Mouse (Mus musculus): ENCODE data around the gene Ube4a. TPM values are rescaled to one million over a fixed set of nuclear protein-coding genes. Genes with fewer than 3 reads are reported as not detected.

The Ube4a gene
- total and polyA plus RNA-seq, 3 experiments, result 14.6 to 28.3 (median 18.2) TPM

DNA sequence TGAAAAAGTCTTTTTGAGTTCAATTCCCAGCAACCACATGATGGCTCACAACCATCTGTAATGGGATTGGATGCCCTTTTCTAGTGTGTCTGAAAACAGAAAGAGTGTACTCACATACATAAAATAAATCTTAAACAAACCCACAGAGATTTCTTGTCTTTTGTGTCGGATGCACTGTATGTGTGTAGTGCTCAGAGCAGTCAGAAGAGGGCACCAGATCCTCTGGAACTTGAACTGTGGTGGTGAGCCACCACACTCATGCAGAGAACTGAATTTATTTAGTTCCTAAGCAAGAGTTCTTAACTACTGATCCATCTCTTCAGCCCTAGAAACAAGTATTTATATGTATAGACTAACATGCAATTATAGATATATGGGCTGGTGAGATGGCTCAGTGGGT, 49.2 kb downstream of the Ube4a start:
- Histone ChIP-seq H3K36me3 (replicated peaks in 1 of 2; ENCODE audit: control insufficient read depth in 1 of 2, insufficient read depth in 1 of 2, low read length in 1 of 2) (peaks cover 16 to 53% of the 10 kb centered on the region in 2 experiments), H3K79me2 (replicated peaks; ENCODE audit: control insufficient read depth, extremely low read depth, insufficient read depth, poor library complexity, severe bottlenecking) (peaks cover 59% of the 10 kb centered on the region), H3K4me1 (ENCODE audit: control insufficient read depth in 1 of 2, insufficient read depth in 2 of 2) (peaks cover 0 to 24% of the 10 kb centered on the region in 2 experiments; a peak in 1 of 4 replicates), H3K9me3 (replicated peaks; ENCODE audit: low read length) (no peaks in the 10 kb centered on the region), H3K4me3 (replicated peaks in 1 of 3; ENCODE audit: low read depth in 2 of 3, low read length in 2 of 3, poor library complexity in 1 of 3) (no peak overlapping the region), H3K27me3 (replicated peaks) (no peaks in the 10 kb centered on the region), H3K9ac (ENCODE audit: insufficient read depth, low read depth) (no peak overlapping the region), H3K4me2 (ENCODE audit: insufficient read depth, low read depth, poor library complexity, severe bottlenecking) (no peak overlapping the region), H3K27ac (ENCODE audit: insufficient read depth, low read depth) (no peak overlapping the region)
- in situ Hi-C loops (cut with MboI; ENCODE audit: low pct_ligation_motif_present, low pct_unique_long_range_greater_than_20kb, low sequenced_read_pairs) (no loop called here), dilution Hi-C loops (cut with MboI; ENCODE audit: extremely low pct_ligation_motif_present, extremely low pct_unique_long_range_greater_than_20kb, low sequenced_read_pairs) (no loop called here)
- DNase-seq (ENCODE audit: extremely low read depth), result peak; percentile 59
- TF ChIP-seq UBTF (IDR thresholded peaks at IDR 0.05; ENCODE audit: low read depth, low read length) (no peak), KAT2A (IDR thresholded peaks at IDR 0.05; ENCODE audit: insufficient replicate concordance, low read length) (no peak), SMC3 (IDR thresholded peaks at IDR 0.05; ENCODE audit: low read depth, low read length) (peak; percentile 52), RAD21 (IDR thresholded peaks at IDR 0.05; ENCODE audit: low read depth, low read length) (peak; percentile 46), ZNF384 (IDR thresholded peaks at IDR 0.05; ENCODE audit: low read depth, low read length) (no peak), CTCF (conservative IDR thresholded peaks at IDR 0.05 in 1 of 2, IDR thresholded peaks at IDR 0.05 in 1 of 2; ENCODE audit: low read depth in 2 of 2, low read length in 2 of 2) (peak; percentile 27 to 67; a peak in 3 of 4 replicates)

DNA sequence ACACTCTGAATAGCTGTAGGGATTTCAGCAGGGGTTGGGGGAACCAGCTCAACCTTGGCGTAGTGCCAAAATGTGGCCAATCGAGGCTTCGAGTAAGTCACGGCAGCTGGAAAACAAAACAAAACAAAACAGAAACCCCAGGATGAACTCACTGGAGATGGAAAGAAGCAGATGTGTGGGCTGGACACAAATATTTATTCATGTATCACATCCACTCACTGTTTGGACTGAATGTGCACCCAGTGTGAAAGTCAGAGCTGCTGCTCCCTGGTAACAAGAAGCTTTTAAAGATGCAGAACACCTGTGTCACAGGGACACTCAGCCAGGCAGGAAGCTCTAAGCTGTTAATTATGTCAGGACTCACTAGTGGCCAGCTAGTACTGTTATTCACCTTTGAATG, 50.7 kb downstream of the Ube4a start:
- dilution Hi-C loops (cut with MboI; ENCODE audit: extremely low pct_ligation_motif_present, extremely low pct_unique_long_range_greater_than_20kb, low sequenced_read_pairs) (no loop called here), in situ Hi-C loops (cut with MboI; ENCODE audit: low pct_ligation_motif_present, low pct_unique_long_range_greater_than_20kb, low sequenced_read_pairs) (no loop called here)
- DNase-seq (ENCODE audit: extremely low read depth), result no peak
- H3K9me3 ChIP-seq (replicated peaks; ENCODE audit: low read length), result no peaks in the 10 kb centered on the region
- peaks cover 21 to 66% of the 10 kb centered on the region in 2 experiments for H3K36me3 ChIP-seq (replicated peaks in 1 of 2; ENCODE audit: control insufficient read depth in 1 of 2, insufficient read depth in 1 of 2, low read length in 1 of 2)
- peaks cover 52% of the 10 kb centered on the region for H3K79me2 ChIP-seq (replicated peaks; ENCODE audit: control insufficient read depth, extremely low read depth, insufficient read depth, poor library complexity, severe bottlenecking)
- no peaks in the 10 kb centered on the region for H3K27me3 ChIP-seq (replicated peaks)
- H3K27ac ChIP-seq (ENCODE audit: insufficient read depth, low read depth), result no peak overlapping the region
- peaks cover 0 to 33% of the 10 kb centered on the region in 2 experiments; a peak in 1 of 4 replicates for H3K4me1 ChIP-seq (ENCODE audit: control insufficient read depth in 1 of 2, insufficient read depth in 2 of 2)
- H3K4me2 ChIP-seq (ENCODE audit: insufficient read depth, low read depth, poor library complexity, severe bottlenecking), result no peak overlapping the region
- no peak for TF ChIP-seq JUN (IDR thresholded peaks at IDR 0.05; ENCODE audit: insufficient read depth, low read depth, low read length)
- no peak for TF ChIP-seq GABPA (IDR thresholded peaks at IDR 0.05; ENCODE audit: insufficient replicate concordance, low read depth, low read length)
- TF ChIP-seq JUND (conservative IDR thresholded peaks at IDR 0.05; ENCODE audit: low read depth, low read length), result no peak
- no peak for TF ChIP-seq E2F4 (IDR thresholded peaks at IDR 0.05; ENCODE audit: insufficient replicate concordance, low read depth, low read length)
- H3K9ac ChIP-seq (ENCODE audit: insufficient read depth, low read depth), result no peak overlapping the region
- H3K4me3 ChIP-seq (replicated peaks in 1 of 3; ENCODE audit: low read depth in 2 of 3, low read length in 2 of 3, poor library complexity in 1 of 3), result no peak overlapping the region

DNA sequence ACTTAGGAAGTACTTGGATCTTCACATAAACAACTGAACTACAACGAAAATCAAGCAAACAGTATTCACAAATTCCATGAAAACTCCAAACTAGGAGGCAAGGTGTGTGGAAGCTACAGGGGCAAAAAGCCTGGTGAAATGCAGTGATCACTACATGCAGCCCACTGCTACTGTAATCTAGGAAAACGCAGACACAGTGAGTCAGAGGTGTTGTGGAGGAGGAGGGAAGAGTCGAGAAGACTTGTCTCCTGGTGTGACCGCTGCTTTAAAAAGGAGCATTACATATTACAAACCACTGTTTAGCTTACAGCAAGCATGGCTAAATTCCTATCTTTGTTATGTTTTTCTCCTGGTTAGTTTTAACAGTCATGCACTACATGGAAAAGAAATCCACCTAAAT, 54.0 kb downstream of the Ube4a start:
- DNase-seq (ENCODE audit: extremely low read depth), result no peak
- H3K4me1 ChIP-seq (ENCODE audit: control insufficient read depth in 1 of 2, insufficient read depth in 2 of 2), result peaks cover 0 to 16% of the 10 kb centered on the region in 2 experiments; a peak in 1 of 4 replicates
- H3K36me3 ChIP-seq (replicated peaks in 1 of 2; ENCODE audit: control insufficient read depth in 1 of 2, insufficient read depth in 1 of 2, low read length in 1 of 2), result peaks cover 21 to 60% of the 10 kb centered on the region in 2 experiments
- no peak overlapping the region for H3K4me3 ChIP-seq (replicated peaks in 1 of 3; ENCODE audit: low read depth in 2 of 3, low read length in 2 of 3, poor library complexity in 1 of 3)
- in situ Hi-C loops (cut with MboI; ENCODE audit: low pct_ligation_motif_present, low pct_unique_long_range_greater_than_20kb, low sequenced_read_pairs) (no loop called here), dilution Hi-C loops (cut with MboI; ENCODE audit: extremely low pct_ligation_motif_present, extremely low pct_unique_long_range_greater_than_20kb, low sequenced_read_pairs) (no loop called here)
- H3K27ac ChIP-seq (ENCODE audit: insufficient read depth, low read depth), result no peak overlapping the region
- H3K9ac ChIP-seq (ENCODE audit: insufficient read depth, low read depth), result no peak overlapping the region
- peaks cover 22% of the 10 kb centered on the region for H3K79me2 ChIP-seq (replicated peaks; ENCODE audit: control insufficient read depth, extremely low read depth, insufficient read depth, poor library complexity, severe bottlenecking)
- TF ChIP-seq ZMIZ1 (IDR thresholded peaks at IDR 0.05; ENCODE audit: low read depth, low read length) (no peak), CHD2 (IDR thresholded peaks at IDR 0.05; ENCODE audit: low read length) (no peak), HCFC1 (IDR thresholded peaks at IDR 0.05; ENCODE audit: low read depth, low read length) (no peak), JUND (conservative IDR thresholded peaks at IDR 0.05; ENCODE audit: low read depth, low read length) (no peak), TCF12 (IDR thresholded peaks at IDR 0.05; ENCODE audit: low read depth, low read length) (no peak), USF1 (IDR thresholded peaks at IDR 0.05; ENCODE audit: low read depth, low read length) (no peak), MAFK (IDR thresholded peaks at IDR 0.05; ENCODE audit: insufficient replicate concordance, low read length) (no peak), EP300 (IDR thresholded peaks at IDR 0.05; ENCODE audit: low read length) (no peak), MXI1 (IDR thresholded peaks at IDR 0.05; ENCODE audit: low read depth, low read length) (no peak), NELFE (IDR thresholded peaks at IDR 0.05; ENCODE audit: low read depth, low read length) (no peak)
- no peaks in the 10 kb centered on the region for H3K9me3 ChIP-seq (replicated peaks; ENCODE audit: low read length)
- no peak overlapping the region for H3K4me2 ChIP-seq (ENCODE audit: insufficient read depth, low read depth, poor library complexity, severe bottlenecking)
- H3K27me3 ChIP-seq (replicated peaks), result no peaks in the 10 kb centered on the region
